Mouse (Mus musculus) CH12.LX (cell line): ENCODE measurements at regions not wholly inside any gene's neighbourhood (a gene's known extent, or its start where the extent isn't known, plus 50 kb on each side); places are given as distances from the start of the nearest gene placed in this dataset.
A peak's percentile ranks its signal among the peaks of the same experiment; 100 is the strongest.

ENCODE experiments used
- DNase-seq: peaks from one replicate; pipeline ENCODE4 v3.0.0-alpha.2; 2013; ENCODE audit errors: extremely low read depth
- H3K27ac ChIP-seq: 2 replicates; pipeline ENCODE4 v1.5.1; 2012; ENCODE audit warnings: low read depth, mild to moderate bottlenecking, control low read depth, moderate library complexity; ENCODE audit not compliant: insufficient read depth
- H3K27me3 ChIP-seq: replicated peaks from 2 replicates; pipeline ENCODE3; 2012; ENCODE audit warnings: inconsistent platforms
- H3K36me3 ChIP-seq, 2 experiments: replicated peaks in 1 of 2; 2 replicates each; pipeline versions ENCODE3 to v1.6.1; 2012; ENCODE audit warnings: inconsistent platforms in 1 of 2, low read length in 1 of 2, mild to moderate bottlenecking in 1 of 2, mixed read lengths in 1 of 2, moderate library complexity in 1 of 2; ENCODE audit not compliant: control insufficient read depth in 1 of 2, insufficient read depth in 1 of 2
- H3K4me1 ChIP-seq, 2 experiments: 2 replicates each; pipeline ENCODE4 v1.6.1; 2012; ENCODE audit warnings: inconsistent platforms in 1 of 2, moderate library complexity in 1 of 2; ENCODE audit not compliant: insufficient read depth in 2 of 2, control insufficient read depth in 1 of 2
- H3K4me2 ChIP-seq: 2 replicates; pipeline ENCODE4 v1.6.1; 2012; ENCODE audit warnings: low read depth, mild to moderate bottlenecking, control low read depth; ENCODE audit not compliant: poor library complexity, insufficient read depth, severe bottlenecking
- H3K4me3 ChIP-seq, 3 experiments: fragments of 150-350 bp in 1 of 3; sonication (generic) in 1 of 3; replicated peaks in 1 of 3; 2 replicates each; pipeline versions ENCODE3 to v1.5.1; 2011 to 2012; ENCODE audit warnings: low read depth in 2 of 3, low read length in 2 of 3, mild to moderate bottlenecking in 2 of 3, moderate library complexity in 2 of 3, control low read depth in 1 of 3, improper control_type of control experiment in 1 of 3, inconsistent platforms in 1 of 3, mixed read lengths in 1 of 3; ENCODE audit not compliant: poor library complexity in 1 of 3
- H3K79me2 ChIP-seq: replicated peaks from 2 replicates; pipeline ENCODE4 v1.6.1; 2012; ENCODE audit warnings: mild to moderate bottlenecking, moderate library complexity; ENCODE audit not compliant: control insufficient read depth, poor library complexity, insufficient read depth, severe bottlenecking; ENCODE audit errors: extremely low read depth
- H3K9ac ChIP-seq: 2 replicates; pipeline ENCODE4 v1.6.1; 2012; ENCODE audit warnings: low read depth, mild to moderate bottlenecking, control low read depth, moderate library complexity; ENCODE audit not compliant: insufficient read depth
- H3K9me3 ChIP-seq: replicated peaks from 2 replicates; pipeline ENCODE3; 2012; ENCODE audit warnings: low read length, inconsistent platforms, mixed read lengths
- BHLHE40 ChIP-seq: IDR thresholded peaks from 2 replicates; pipeline ENCODE4 v1.6.1; 2011; ENCODE audit warnings: mild to moderate bottlenecking, low read depth, low read length, improper control_type of control experiment
- CHD1 ChIP-seq: IDR thresholded peaks from 2 replicates; pipeline ENCODE4 v1.6.1; 2012; ENCODE audit warnings: low read depth, low read length, improper control_type of control experiment, inconsistent platforms
- ELF1 ChIP-seq: IDR thresholded peaks from 2 replicates; pipeline ENCODE4 v1.6.1; 2014; ENCODE audit warnings: low read depth, mild to moderate bottlenecking, inconsistent platforms, low read length, improper control_type of control experiment
- ETS1 ChIP-seq: conservative IDR thresholded peaks from 2 replicates; pipeline ENCODE4 v1.6.1; 2012; ENCODE audit warnings: low read depth, mild to moderate bottlenecking, inconsistent platforms, low read length, improper control_type of control experiment, moderate library complexity
- GABPA ChIP-seq: IDR thresholded peaks from 2 replicates; pipeline ENCODE4 v1.6.1; 2012; ENCODE audit warnings: low read depth, low read length, improper control_type of control experiment, inconsistent platforms; ENCODE audit not compliant: insufficient replicate concordance
- HCFC1 ChIP-seq: IDR thresholded peaks from 2 replicates; pipeline ENCODE4 v1.6.1; 2012; ENCODE audit warnings: low read depth, mild to moderate bottlenecking, inconsistent platforms, low read length, improper control_type of control experiment
- IRF4 ChIP-seq: IDR thresholded peaks from 2 replicates; pipeline ENCODE4 v1.6.1; 2014; ENCODE audit warnings: low read depth, mild to moderate bottlenecking, inconsistent platforms, low read length, improper control_type of control experiment
- MAFK ChIP-seq: IDR thresholded peaks from 2 replicates; pipeline ENCODE4 v1.6.1; 2011; ENCODE audit warnings: low read length, improper control_type of control experiment; ENCODE audit not compliant: insufficient replicate concordance
- MAZ ChIP-seq: IDR thresholded peaks from 2 replicates; pipeline ENCODE4 v1.6.1; 2012; ENCODE audit warnings: low read depth, mild to moderate bottlenecking, inconsistent platforms, low read length, improper control_type of control experiment, moderate library complexity
- MEF2A ChIP-seq: IDR thresholded peaks from 2 replicates; pipeline ENCODE4 v1.6.1; 2014; ENCODE audit warnings: low read depth, mild to moderate bottlenecking, inconsistent platforms, low read length, improper control_type of control experiment, borderline replicate concordance
- NRF1 ChIP-seq: IDR thresholded peaks from 2 replicates; pipeline ENCODE4 v1.6.1; 2014; ENCODE audit warnings: low read depth, mild to moderate bottlenecking, inconsistent platforms, low read length, improper control_type of control experiment, moderate library complexity
- POLR2AphosphoS2 ChIP-seq: IDR thresholded peaks from 2 replicates; pipeline ENCODE4 v1.6.1; 2011; ENCODE audit warnings: low read depth, low read length, improper control_type of control experiment
- SMC3 ChIP-seq: IDR thresholded peaks from 2 replicates; pipeline ENCODE4 v1.6.1; 2011; ENCODE audit warnings: low read depth, low read length, improper control_type of control experiment
- TBP ChIP-seq: conservative IDR thresholded peaks from 2 replicates; pipeline ENCODE4 v1.6.1; 2011; ENCODE audit warnings: low read depth, low read length, improper control_type of control experiment
- USF2 ChIP-seq: conservative IDR thresholded peaks from 2 replicates; pipeline ENCODE4 v1.6.1; 2011; ENCODE audit warnings: low read depth, low read length, improper control_type of control experiment
- ZC3H11A ChIP-seq: IDR thresholded peaks from 2 replicates; pipeline ENCODE4 v1.6.1; 2012; ENCODE audit warnings: low read depth, mild to moderate bottlenecking, inconsistent platforms, low read length, improper control_type of control experiment
- ZMIZ1 ChIP-seq: IDR thresholded peaks from 2 replicates; pipeline ENCODE4 v1.6.1; 2012; ENCODE audit warnings: low read depth, mild to moderate bottlenecking, inconsistent platforms, low read length, improper control_type of control experiment
- ZNF384 ChIP-seq: IDR thresholded peaks from 2 replicates; pipeline ENCODE4 v1.6.1; 2012; ENCODE audit warnings: low read depth, low read length, improper control_type of control experiment, inconsistent platforms
- dilution Hi-C: fragments of 300-500 bp; cut with MboI; formaldehyde crosslinking; loops from 2 replicates; pipeline ENCODE4 v1.14.3; 2020; ENCODE audit warnings: low sequenced_read_pairs; ENCODE audit not compliant: extremely low pct_unique_long_range_greater_than_20kb, extremely low pct_ligation_motif_present
- in situ Hi-C: fragments of 300-500 bp; cut with MboI; formaldehyde crosslinking; loops from 3 replicates; pipeline ENCODE4 v1.14.3; 2019; ENCODE audit warnings: low sequenced_read_pairs, low pct_ligation_motif_present, low pct_unique_long_range_greater_than_20kb, mixed read lengths

GRCm38 (mm10) chr2:117429205-117429604 is 86.4 kb upstream of the Rasgrp1 start:
- peaks cover 5 to 15% of the 10 kb centered on the region in 2 experiments; a peak in 3 of 4 replicates for H3K4me1 ChIP-seq
- no peak for DNase-seq
- no peaks in the 10 kb centered on the region for H3K36me3 ChIP-seq
- TF ChIP-seq GABPA (no peak), ETS1 (no peak), HCFC1 (no peak), BHLHE40 (no peak), MEF2A (no peak), SMC3 (no peak), ELF1 (no peak), IRF4 (no peak), NRF1 (no peak), USF2 (no peak), MAZ (no peak), POLR2AphosphoS2 (no peak), CHD1 (no peak)
- TF ChIP-seq, all 38 proteins: peak for 0
- peaks cover 3% of the 10 kb centered on the region for H3K9me3 ChIP-seq
- no peak overlapping the region for H3K27ac ChIP-seq
- no peaks in the 10 kb centered on the region for H3K79me2 ChIP-seq
- no peaks in the 10 kb centered on the region for H3K27me3 ChIP-seq
- H3K4me2 ChIP-seq, result no peak overlapping the region
- dilution Hi-C loops (no loop called here), in situ Hi-C loops (no loop called here)
- no peak overlapping the region for H3K9ac ChIP-seq
- no peak overlapping the region for H3K4me3 ChIP-seq

DNA sequence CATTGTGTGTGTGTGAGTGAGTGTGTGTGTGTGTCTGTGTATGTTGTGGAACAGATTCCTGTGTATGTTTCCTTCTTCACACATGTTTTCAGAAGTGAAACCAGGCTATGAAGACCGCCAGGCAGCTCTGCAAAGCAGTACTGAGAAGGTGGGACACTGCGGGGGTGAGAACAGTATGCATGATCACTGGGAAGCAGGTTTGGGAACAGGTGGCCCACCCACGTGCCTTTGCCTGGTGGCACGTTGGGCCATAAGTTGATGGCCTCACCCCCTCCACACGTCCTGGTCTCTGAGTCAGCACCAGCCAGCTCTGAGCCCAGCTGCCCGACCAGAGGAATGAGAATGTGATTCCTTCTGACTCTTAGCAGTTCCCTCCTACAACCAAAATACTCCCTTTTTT is 89.2 kb upstream of the Rasgrp1 start:
- Histone ChIP-seq H3K36me3 (no peaks in the 10 kb centered on the region), H3K4me1 (peaks cover 5 to 15% of the 10 kb centered on the region in 2 experiments), H3K4me2 (peak overlapping the region; percentile 51), H3K79me2 (no peaks in the 10 kb centered on the region), H3K9ac (no peak overlapping the region), H3K4me3 (no peak overlapping the region), H3K9me3 (no peaks in the 10 kb centered on the region), H3K27me3 (no peaks in the 10 kb centered on the region), H3K27ac (no peak overlapping the region)
- dilution Hi-C loops, result no loop called here
- in situ Hi-C loops, result no loop called here
- DNase-seq, result no peak
- TF ChIP-seq ZNF384 (no peak), BHLHE40 (peak; percentile 31; the same call in 1 of the 2 replicates)

DNA sequence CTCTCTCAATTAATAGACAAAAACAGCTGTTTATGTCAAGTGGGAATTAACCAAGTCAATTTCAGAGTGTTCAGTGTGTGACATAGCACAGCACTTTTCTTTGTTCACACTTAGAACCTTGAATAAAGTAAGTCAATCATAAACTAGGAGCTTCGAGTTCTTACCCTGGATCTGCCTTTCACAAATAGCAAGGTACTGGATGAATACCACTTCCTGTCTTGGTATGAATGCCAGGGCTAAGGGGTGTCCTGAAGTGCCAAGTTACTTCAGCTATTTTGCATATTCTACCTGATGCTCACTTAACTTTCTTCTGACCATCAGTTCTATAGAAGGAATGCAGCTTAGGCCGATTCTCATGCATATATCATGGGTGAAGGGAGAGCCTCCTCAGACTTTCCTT is 90.1 kb upstream of the Rasgrp1 start:
- TF ChIP-seq MEF2A (no peak), SMC3 (no peak), ZC3H11A (no peak), ZMIZ1 (no peak), TBP (no peak), MAFK (no peak)
- in situ Hi-C loops, result no loop called here
- no peak overlapping the region for H3K27ac ChIP-seq
- no peaks in the 10 kb centered on the region for H3K79me2 ChIP-seq
- no peak overlapping the region for H3K4me2 ChIP-seq
- DNase-seq, result no peak
- no peaks in the 10 kb centered on the region for H3K27me3 ChIP-seq
- no peaks in the 10 kb centered on the region for H3K36me3 ChIP-seq
- H3K4me3 ChIP-seq, result no peak overlapping the region
- dilution Hi-C loops, result no loop called here
- peaks cover 5 to 15% of the 10 kb centered on the region in 2 experiments for H3K4me1 ChIP-seq
- no peaks in the 10 kb centered on the region for H3K9me3 ChIP-seq
- no peak overlapping the region for H3K9ac ChIP-seq
